Mouse (Mus musculus) 416B (cell line): Measurements from ENCODE around the gene Robo1.

ENCODE experiments used
- DNase-seq: peaks from one replicate; pipeline ENCODE4 v3.0.0; 2011; ENCODE audit warnings: low read depth

Robo1 gene

DNA sequence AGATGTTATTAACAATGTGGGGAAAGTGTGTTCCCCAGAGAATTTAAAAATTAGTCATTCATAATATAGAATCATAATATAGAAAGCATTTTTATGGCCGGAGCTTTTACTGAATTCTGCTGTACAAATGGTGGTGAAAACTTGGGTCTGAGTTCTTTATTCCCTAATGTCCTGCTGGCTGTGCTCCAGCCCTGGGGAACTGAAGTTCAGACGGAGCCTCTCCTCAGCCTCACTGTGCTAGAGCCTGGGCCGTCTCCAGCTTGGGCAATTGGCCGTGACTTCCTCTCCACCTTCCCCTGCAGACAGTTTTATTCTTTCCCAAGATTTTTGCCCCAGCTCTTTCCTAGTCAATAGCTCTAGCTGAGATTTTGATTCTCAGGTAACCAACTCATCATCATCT, 429.0 kb downstream of the Robo1 start:
- no peak for DNase-seq

DNA sequence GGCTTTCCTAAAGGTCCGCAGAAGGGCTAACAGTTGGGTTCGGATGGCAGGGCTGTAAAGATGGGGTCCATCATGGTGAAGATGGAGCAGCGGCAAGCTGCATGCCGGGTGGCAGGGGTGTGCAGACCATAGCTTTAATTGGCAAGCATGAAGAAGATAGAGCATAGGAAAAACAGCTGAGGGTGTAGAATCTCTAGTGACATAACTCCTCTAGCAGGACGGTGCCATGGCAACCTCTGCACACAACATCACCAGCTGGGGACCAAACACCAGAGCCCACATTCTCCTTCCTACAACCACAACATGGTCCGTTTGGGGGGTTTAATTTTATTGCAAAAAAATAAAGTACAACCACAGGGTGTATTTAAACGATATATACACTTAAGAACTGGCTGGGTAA, 432.1 kb downstream of the Robo1 start:
- DNase-seq, result no peak

DNA sequence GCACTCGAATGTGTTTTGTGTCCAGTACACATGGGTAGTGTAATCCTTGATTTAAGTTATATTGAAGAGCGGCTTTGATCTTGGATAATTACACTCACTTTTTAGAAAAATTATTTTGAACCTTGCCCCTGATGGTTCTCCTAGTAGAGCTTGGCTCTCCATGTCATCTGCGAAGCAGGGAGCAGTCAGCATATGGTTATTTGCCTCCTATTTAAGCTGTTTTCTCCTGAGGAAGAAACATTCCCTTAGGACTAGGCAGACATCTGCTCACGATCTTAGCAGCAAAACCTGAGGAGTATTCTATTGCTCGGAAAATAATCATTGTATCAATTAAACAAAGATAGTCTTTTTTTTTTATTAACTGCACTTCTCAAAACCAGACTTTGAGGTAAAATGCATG, 439.6 kb downstream of the Robo1 start:
- no peak for DNase-seq

DNA sequence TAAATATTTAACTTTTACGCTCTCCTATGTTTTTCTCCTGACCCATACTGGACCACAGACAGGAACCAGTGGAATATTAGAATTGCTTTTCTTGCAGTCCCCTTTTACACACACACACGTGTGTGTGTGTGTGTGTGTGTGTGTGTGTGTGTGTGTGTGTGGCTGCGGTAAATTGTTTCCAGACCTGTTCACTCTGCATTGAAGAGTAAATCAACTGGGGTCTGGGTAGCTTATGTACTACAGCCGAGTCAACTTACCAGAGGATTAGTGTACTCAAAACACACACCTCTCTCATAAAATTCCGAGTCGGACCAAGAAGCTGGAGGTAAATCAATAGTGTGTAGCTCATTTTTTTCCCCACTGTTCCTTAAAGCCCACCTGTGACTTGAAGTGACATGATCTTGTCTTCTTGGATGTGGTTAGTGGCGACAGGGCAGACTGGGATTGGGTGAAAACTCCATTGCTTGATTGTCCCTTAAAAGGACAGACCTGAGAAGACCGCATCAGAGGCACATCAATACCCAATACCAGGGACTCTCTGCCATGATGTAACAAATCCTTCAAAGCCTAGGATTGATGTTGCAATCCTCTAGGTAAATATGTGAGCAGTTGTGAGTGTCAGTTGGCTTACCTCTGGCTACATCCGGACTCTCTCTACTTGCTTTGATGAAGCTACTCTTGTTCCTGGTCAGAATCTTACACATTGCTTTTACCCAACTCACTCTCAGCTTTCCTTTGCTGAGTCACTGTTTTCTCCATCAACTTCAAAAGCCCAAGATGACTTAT, 457.2 kb downstream of the Robo1 start:
- DNase-seq, result no peak

DNA sequence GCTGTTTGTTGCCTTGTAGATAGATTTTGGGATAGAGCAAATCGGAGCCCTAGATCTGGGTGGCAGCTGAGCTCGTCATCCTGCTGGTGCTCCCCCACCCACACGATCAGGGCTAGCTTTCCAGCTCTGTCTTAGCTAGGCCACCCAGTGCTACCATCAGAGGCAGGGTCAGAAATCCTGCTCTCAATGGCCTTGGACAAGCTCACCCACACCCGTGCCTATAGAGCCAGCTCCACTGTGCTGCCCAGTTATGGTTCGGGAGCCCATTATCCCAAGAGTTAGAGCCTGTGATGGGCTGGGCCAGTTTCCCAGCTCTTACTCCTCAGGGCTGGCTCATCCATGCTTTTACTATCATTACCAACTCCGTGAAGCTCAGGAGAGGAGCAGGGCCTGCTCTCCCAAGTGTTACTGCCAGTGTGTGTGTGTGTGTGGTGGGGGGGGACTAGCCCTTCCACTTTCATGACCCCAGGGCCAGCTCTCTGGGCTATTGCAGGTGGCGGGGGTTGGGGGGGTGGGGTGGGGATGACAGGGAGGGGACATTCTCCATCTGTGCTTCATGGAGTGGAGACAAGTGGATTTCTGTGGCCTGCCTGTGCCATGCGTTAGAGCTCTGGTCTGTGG, 461.2 kb downstream of the Robo1 start:
- no peak for DNase-seq

DNA sequence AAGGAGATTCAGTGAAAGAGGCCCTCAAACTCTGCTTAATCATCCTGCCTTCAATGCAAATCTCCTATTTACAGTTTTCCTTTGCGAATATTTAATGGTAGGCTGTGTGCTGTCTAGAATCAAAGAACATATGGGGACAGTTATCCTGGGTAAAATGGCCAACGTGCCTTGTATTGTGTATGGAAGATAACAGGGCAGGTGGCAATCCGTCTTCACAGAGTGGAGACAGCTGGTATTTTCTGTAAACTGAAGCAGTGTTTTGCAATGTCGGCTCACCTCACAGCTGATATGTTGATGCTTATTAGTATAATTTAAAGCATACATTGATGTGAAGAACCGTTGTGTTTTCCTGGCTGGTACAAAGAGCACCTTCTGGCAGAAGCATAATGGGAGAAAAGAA, 464.2 kb downstream of the Robo1 start:
- DNase-seq, result no peak

DNA sequence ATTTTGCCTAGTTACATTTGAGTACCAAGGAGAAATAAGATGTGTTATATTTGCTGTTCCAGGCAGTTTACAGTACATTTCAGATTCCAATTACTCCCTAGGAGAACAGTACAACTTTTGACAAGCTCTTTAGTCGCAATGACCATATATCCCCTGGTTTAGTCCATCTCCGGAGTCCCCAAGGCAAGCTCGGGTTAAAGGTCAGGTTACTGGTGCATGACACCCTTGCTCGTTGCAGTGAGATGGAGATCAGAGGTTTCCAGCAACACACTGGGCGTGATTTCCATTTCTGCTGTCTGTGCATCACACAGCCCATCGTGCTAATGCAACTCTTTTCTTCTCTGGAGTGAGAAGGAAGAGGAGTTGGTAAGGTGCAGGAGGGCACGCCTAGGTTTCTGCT, 464.9 kb downstream of the Robo1 start:
- DNase-seq, result no peak

DNA sequence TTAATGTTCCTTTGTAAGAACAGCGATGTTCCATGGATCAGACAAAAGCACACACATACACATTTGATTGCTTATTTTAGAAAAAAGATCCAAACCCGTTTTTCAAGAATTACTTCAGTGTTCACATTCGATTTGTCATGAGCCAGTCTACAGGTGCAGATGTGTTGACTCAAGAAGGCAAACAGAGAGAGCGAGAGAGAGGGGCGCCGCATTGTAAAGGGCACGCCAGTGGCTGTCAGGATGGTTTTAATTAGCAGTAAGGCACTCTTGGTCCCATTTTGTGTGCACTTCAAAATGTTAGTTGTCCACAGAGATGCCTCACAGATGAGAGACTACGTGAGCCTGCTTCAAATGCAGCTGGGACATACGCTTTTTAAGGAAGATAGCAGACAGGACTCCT, 470.4 kb downstream of the Robo1 start:
- DNase-seq, result no peak

DNA sequence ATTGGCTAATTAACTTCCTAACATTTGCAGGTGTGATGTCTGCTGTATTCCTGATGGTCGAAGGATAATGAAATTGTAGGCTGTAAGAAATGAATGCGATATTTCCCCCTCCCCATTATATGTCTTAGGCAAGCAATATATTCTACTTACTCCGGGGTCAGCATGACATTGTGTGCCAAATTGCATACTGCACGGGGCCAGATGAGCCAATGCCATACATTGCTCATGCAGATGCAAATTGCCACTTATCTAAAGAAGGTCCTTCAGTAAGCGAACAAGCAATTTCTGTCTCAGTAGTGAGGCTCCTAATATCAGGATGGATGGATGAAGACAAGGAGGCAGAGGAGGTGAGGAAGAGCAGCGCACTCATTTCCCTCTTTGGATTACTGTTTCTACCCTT, 474.1 kb downstream of the Robo1 start:
- DNase-seq, result no peak

DNA sequence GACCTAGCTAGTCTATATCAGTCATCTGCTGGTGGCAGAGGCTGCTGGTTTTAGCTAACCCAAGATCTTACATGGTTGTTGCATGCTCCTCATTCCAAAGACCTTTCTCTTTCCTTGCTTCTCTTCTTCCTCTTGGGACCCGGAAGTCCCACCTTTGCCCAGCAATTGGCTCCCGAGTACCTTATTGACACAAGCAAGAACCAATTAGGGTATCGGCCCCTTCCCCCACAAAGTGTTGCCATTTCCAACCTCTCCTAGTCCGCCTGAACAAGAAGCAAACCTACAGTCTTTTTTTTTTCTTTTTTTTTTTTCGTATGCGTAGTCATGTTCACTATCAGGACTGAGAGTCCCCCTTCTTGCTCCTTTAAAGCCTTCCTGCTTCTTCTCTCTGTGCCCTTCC, 478.0 kb downstream of the Robo1 start:
- DNase-seq, result no peak

DNA sequence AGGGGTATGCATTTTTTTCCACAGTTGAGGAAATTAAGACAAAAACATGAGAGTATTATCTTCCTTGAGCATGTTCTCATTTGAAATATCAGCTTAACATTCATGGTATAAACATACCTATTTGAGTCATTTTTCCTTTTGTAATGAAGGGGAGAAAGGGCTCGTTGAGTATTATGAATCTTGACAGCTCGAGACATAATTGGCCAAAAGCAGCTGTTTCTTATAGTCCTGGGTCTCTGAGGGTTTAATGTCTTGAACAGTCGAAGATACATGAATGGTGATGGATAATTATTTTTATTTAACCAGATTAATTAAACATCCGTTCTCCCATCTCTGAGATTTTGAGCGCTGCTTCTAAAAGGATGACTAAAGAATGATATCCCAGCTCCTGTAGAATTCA, 478.5 kb downstream of the Robo1 start:
- no peak for DNase-seq

DNA sequence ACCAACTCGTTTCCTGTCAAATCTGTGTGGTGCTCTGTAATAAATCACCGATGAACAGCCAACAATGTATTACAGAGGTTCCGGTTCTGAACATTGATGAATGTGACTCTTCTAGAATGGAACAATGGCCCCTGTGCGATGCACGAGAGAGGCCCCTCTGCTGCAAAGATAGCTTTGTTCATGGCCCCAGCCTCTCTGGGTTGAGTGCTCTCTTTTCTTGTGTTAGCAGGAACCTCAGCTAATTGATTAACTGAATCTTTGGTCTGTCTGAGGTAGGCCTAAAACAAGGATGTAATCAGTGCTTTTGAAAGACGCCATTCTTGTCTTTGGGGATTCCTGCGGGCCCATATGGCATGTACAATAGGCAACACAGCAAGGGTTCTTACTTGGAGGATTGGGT, 479.9 kb downstream of the Robo1 start:
- no peak for DNase-seq

DNA sequence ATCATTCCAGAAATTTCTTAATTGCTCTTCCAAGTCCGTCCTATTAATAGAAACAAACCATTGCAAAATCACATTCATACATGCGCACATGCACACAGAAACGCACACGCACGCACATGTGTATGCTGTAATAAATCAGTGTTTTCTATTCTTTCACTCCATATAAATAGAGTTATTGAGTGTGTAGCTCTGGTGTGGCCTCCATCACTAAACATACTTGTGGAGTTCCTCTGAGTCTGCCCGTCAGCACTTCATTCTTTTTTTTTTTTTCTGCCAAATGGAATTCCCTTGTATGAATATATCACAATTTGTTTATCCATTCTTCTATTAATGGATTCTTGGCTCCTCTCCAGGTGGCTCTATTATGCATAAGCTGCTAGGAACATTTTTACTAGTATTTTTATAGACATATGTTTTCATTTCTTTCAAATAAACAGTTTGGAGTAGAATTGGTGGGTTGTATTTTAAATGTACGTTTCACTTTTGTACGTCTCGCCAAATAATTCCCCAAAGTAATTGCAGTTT, 483.1 kb downstream of the Robo1 start:
- DNase-seq, result no peak

DNA sequence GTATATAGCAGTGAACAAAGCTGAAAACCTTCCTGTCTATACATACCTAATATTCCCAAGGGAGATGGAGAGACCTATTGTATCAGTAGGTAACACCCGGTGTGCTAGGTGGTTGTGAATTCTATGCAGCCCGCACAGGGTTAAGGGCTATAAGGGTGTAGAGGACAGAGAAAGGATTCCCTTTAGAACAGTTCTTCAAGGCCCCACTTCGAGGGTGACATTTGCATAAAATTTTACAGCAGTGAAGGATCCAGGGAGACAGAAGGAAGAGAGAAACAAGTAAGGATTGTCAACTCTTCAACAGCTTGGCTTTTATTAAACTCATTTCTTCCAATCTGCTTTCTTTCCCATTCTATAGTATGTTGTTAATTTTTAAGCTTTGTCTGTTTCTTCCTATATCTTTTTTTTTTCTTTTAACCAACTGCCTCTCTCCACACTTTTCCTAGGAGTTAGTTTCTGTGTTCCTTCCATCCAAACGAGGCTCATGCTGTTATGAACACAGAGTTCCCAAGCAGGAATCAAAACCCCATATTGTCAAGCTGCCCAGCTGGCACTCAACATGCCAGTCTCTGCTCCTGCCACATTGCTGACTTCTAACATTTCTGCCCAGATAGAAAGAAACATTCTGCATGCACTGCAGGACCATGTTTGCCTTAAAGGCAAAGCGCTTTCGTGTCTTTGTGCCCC, 486.7 kb downstream of the Robo1 start:
- DNase-seq, result no peak

DNA sequence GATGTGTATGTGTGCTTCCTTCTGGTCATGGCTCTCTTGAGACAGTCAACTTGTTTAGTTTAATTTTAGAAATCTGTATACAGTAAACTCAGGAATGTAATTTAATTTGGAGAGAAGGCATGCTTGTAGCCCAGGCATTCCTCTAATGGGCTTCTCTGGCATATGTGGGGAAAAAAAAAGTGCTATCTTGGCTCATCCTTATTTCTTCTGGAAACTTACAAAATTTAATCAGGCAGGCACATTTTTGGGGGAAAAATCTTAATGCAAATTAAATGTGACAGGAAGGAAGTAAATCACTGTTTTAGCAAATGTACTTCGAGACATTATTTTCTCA, 487.2 kb downstream of the Robo1 start:
- no peak for DNase-seq

DNA sequence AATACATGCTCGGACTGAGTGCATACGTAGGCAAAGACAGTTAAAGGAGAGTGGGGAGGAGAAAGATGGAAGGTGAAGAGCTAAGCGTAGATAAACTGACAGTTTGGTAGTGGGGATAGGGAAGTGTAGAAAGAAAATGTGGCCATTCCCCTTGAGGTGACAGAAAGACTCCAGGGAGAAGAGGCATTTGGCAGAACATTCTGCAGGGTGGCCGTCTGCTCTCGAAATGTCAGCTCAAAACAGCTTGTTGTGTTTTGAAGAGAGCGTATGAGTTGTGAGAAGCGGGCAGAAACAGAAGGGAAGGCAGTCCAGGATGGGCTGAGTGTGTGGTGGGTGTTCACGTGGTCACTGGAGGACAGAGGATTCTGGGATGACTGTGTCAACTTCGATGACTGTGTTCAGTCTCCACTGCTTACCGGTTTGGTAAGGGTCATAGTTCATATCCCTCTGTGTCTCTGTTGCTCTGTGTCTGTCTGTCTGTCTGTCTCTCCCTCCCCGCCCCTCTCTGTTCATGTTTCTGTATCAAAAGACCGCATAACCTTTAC, 490.4 kb downstream of the Robo1 start:
- no peak for DNase-seq

DNA sequence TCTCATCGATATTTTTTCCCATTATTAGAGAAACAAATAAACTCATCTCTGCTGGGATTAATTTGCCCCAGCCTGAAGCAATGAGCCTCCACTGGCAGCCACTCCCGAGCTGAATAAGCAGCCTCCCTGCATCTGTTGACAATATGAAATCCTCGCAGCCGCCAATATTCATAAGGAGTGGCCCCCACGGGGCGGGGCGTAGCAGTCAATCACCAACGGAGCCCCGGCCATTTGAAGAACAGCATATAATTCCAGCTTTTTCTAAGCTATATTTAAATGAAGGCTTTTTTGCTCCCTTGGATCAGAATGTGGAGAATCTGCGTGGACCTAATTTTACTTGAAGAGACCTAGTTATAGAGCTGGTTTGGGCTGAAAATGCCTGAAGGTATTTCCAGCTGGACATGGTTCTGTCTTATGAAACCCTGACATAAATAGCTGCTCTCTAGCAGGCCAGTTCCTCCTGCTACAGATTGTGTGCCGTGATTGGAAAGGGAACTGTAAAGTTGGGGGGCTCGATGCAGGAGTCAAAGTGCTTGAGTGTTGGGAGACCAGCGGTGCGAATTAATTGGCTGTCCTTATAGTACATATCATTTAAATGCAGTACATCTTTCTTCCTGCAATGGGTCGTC, 492.1 kb downstream of the Robo1 start:
- no peak for DNase-seq

DNA sequence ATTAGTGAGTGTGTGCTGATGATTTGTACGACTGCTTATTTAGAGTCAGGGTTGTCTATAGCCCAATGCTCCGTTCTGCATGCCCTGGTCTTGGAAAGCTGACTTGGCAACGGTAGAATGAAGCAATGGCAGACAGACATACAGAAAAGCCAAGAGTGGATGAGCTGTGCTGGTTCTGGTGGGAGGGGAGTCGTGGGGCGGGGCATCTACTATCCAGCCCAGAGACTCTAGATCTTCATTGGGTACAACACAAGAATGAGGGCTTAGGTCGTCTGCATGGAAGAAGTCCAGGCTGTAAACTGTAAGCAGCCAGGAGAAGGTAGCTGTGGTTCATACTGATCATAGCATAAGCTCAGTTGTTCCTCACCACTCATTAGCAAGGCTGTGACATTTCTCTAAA, 492.7 kb downstream of the Robo1 start:
- no peak for DNase-seq

DNA sequence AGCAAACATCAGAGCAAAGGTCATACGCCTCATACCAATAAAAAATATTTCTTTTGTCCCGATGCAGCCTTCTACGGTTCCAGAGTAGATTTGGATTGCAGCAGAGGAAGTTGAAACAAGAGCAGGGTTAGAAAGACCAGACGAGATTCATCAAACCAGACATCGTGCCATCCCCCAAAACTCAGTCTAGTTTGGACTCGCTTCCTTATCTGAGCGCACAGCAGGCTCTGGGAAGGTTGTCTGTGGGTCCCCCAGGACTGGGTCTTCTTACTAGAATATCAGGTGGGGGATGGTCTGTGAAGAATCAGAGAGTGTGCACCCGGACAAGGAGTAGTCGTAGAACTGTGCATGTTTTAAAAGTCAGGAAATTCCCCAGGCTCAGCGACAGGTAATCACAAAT, 500.2 kb downstream of the Robo1 start:
- no peak for DNase-seq

DNA sequence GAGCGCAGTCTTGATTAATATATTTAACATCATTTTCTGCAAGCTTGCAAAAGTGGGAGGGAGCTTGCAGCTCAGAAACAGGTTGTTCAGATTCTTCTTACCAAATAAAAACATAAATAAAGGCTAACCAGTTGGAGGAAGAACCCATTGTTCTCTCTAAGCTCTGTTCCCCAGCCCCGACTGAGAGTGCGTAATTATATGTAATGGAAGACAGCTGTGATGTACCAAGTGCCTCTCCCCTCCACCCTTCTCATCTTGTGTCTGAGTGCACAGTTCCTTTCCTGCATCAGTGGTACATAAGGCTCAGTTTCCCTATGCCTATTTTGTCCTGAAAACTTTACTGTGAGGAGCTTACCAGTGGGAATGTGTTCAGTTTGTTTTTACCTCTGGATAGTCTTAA, 502.8 kb downstream of the Robo1 start:
- DNase-seq, result no peak

DNA sequence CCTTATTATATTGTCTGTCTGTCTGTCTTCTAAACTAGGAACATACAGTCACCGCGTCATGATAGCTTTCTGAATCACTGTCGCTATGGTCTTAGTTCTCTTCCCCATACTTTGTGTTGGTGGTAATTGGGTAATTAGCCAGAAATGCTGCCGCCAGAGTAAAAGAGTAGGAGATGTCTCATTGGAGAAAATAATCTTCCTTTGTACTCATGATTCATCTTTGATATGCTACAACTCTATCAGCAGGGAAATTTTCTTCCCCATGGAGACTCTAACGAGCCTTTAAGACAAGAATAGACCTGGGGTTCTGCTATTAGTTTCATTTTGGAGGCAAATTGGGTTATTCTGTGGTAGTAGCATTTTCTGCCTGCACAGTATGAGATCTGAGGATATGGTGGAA, 503.4 kb downstream of the Robo1 start:
- DNase-seq, result no peak

DNA sequence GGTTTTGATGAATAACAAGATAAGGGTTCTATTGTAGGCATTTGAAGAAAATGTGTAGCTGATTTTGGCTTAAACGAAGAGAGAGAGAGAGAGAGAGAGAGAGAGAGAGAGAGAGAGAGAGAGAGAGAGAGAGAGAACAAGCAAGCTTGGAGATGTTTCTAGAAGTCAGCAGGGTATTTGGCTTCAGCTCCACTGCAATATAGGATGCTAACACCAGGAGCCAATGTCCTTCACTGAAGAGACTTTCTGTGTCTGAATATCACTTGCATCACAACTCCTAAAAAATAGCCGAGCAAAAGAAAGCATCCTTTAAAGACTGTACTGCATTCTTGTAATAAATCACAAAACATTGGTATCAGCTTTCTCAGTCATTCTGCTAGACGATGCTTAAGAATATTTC, 503.8 kb downstream of the Robo1 start:
- no peak for DNase-seq

DNA sequence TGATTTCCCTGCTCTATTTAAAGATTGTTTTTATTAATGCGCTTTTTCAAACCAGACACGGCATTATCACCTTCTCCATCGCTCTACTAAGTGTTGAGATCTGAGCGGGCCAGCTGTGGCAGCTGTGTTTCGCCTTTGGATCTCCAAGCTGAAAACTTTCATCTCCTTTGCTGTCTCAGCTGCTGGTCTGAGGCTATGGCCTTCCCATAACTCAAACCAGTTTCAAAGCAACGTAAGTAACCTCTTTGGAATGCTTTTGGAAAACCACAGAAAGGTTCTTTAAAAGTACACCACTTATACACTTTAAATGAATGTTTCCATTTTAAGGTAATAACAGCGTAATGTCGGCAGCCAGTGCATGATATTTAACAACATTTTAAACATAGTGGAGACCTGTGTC, 520.3 kb downstream of the Robo1 start:
- DNase-seq, result no peak
